Mouse (Mus musculus) kidney, embryonic 14.5 days (tissue): ENCODE data around the gene 2010111I01Rik. TPM values are rescaled to one million over a fixed set of nuclear protein-coding genes. Genes with fewer than 3 reads are reported as not detected.
A peak's percentile ranks its signal among the peaks of the same experiment; 100 is the strongest.

Experiments used
- ATAC-seq: fragments of 200-750 bp; cut with Nextera tagmentation; 2 replicates; pipeline ENCODE4 v1.8.0; 2017; ENCODE audit warnings: moderate number of reproducible peaks, mild to moderate bottlenecking, moderate TSS enrichment, moderate library complexity; ENCODE audit not compliant: low FRiP score, low TSS enrichment
- H3K27ac ChIP-seq: fragments of 300-500 bp; sonication (generic); 2 replicates; pipeline ENCODE4 v1.5.1; 2014; ENCODE audit warnings: low read depth, mild to moderate bottlenecking, low read length, moderate library complexity, mixed read lengths
- H3K27me3 ChIP-seq: fragments of 300-500 bp; sonication (generic); 2 replicates; pipeline ENCODE4 v1.6.1; 2014; ENCODE audit warnings: mild to moderate bottlenecking, low read length; ENCODE audit not compliant: control insufficient read depth, insufficient read depth
- H3K36me3 ChIP-seq: fragments of 300-500 bp; sonication (generic); 2 replicates; pipeline ENCODE4 v1.6.1; 2014; ENCODE audit warnings: low read length, mixed read lengths; ENCODE audit not compliant: control insufficient read depth, insufficient read depth
- H3K4me1 ChIP-seq: fragments of 300-500 bp; sonication (generic); 2 replicates; pipeline ENCODE4 v1.6.1; 2014; ENCODE audit warnings: low read length, mixed read lengths; ENCODE audit not compliant: control insufficient read depth, insufficient read depth
- H3K4me2 ChIP-seq: fragments of 300-500 bp; sonication (generic); replicated peaks from 2 replicates; pipeline ENCODE4 v1.6.1; 2014; ENCODE audit warnings: low read depth, mild to moderate bottlenecking, low read length
- H3K4me3 ChIP-seq: fragments of 300-500 bp; sonication (generic); 2 replicates; pipeline ENCODE4 v1.5.1; 2014; ENCODE audit warnings: mild to moderate bottlenecking, low read length
- H3K9ac ChIP-seq: fragments of 300-500 bp; sonication (generic); 2 replicates; pipeline ENCODE4 v1.6.1; 2014; ENCODE audit warnings: low read depth, mild to moderate bottlenecking, low read length, moderate library complexity
- H3K9me3 ChIP-seq: fragments of 300-500 bp; sonication (generic); 2 replicates; pipeline ENCODE4 v1.6.1; 2016; ENCODE audit warnings: low read length; ENCODE audit not compliant: control insufficient read depth
- WGBS: fragments of 180-500 bp; shearing (Covaris S2); extraction: QIAGEN DNeasy Blood & Tissue Kit; methylation state at CpG from one replicate; pipeline ENCODE4 v1.1.7; 2014; 5-methylcytosine and 5-hydroxymethylcytosine counted together
- polyA plus RNA-seq: library from polyadenylated mRNA; unstranded; fragments of >200 nt; fragmentation: Nextera tagmentation; extraction: Ambion mirVana; gene quantifications from 2 replicates; pipeline ENCODE4 v1.2.1, GENCODE M21; 2014

The 2010111I01Rik gene
- polyA plus RNA-seq, 1 experiment from 2014 or later: 153 TPM

DNA sequence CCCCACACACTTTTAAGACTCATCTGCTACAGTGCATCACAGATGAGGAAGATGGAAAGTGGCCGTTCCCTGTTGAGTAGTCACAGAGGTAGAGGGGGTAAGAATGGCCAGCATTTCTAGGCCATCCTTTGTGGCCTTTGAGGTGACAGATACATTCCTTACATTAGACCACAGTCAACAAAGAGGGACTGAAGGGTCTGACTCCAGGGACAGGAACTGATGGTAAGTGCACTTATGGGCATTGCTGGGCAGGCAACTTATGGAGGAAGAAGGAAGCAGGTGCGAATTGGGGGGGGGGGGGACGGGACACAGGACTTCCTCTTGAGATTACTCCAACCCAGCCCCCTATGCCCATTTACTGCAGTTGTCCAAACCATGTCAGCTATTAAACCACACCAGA, 187.8 kb downstream of the 2010111I01Rik start:
- no peak overlapping the region for H3K27ac ChIP-seq
- H3K4me3 ChIP-seq: no peak overlapping the region
- no peak overlapping the region for H3K4me2 ChIP-seq
- no peak overlapping the region for H3K9ac ChIP-seq
- WGBS: 67% methylated on average over 3 of the region's 3 CpGs
- no peaks in the 10 kb centered on the region for H3K27me3 ChIP-seq
- no peaks in the 10 kb centered on the region for H3K36me3 ChIP-seq
- ATAC-seq: no peak
- 0 out of 2 replicates have a peak, but pooled peaks cover 3% of the 10 kb centered on the region for H3K9me3 ChIP-seq
- peaks cover 10% of the 10 kb centered on the region; the same call in 1 of the 2 replicates for H3K4me1 ChIP-seq

DNA sequence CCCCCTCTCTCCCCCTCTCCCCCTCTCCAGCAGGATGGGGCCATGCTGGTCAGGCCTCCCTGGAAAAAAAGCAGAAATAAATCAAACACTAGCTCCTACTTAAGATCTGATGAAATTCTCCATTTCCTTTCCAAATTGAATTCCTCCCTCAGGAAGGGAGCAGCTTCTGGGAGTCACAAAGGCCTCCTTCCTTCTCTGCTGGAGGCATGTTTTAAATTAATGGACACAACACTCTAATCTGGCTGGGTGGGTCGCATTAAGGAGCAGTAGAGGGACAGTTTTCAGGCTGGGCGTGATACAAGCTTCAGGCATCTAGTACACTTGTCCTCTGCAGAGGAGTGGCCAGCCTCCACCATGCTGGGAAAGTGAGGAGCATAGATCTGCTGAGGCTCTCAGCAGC, 188.7 kb downstream of the 2010111I01Rik start:
- H3K27ac ChIP-seq: peak overlapping the region; percentile 69; the same call in 1 of the 2 replicates
- 23% methylated on average over 2 of the region's 2 CpGs for WGBS
- H3K4me1 ChIP-seq: peaks cover 10% of the 10 kb centered on the region; the same call in 1 of the 2 replicates
- H3K9me3 ChIP-seq: 0 out of 2 replicates have a peak, but pooled peaks cover 3% of the 10 kb centered on the region
- H3K9ac ChIP-seq: no peak overlapping the region
- H3K4me3 ChIP-seq: no peak overlapping the region
- H3K36me3 ChIP-seq: no peaks in the 10 kb centered on the region
- ATAC-seq: peak; percentile 73
- no peak overlapping the region for H3K4me2 ChIP-seq
- H3K27me3 ChIP-seq: no peaks in the 10 kb centered on the region

DNA sequence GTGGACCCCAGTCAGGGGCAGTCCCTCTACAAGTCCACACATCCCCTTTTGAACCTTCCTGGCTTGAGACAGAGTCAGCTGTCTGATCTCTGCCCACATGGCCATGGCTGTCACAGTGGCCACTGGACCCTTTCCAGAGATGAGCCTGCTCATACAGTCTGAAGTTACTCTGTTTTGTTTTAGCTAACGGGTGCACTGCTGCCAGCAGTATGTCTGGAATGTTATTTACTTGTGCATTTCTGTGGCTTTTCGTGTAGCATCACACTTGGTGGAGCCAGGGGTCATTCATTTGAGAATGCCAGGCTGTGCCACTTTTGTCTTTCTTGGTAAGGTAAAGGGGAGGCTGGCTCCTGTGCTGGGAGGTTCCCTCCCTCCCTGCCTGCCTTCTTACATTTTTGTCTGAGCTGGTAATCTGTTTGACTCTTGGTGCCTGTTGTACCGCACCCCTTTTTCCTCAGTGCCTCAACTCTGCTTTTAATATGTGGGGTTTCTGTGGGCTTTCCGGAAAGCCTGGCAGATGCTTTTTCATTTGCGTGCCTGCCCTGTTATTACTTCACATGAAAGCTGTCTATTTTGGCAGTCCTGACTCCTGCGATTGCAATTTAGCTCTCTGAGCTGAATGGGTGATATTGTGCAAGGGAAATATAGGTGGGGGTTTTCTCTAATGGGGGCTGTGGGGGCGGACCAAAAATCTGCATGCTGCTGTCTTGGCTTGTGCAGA, 190.3 kb downstream of the 2010111I01Rik start:
- Histone ChIP-seq H3K27me3 (no peaks in the 10 kb centered on the region), H3K9ac (no peak overlapping the region), H3K36me3 (no peaks in the 10 kb centered on the region), H3K9me3 (0 out of 2 replicates have a peak, but pooled peaks cover 3% of the 10 kb centered on the region), H3K4me3 (no peak overlapping the region), H3K4me1 (peaks cover 10% of the 10 kb centered on the region; the same call in 1 of the 2 replicates), H3K27ac (no peak overlapping the region), H3K4me2 (no peak overlapping the region)
- WGBS: 77% methylated on average over 7 of the region's 7 CpGs
- ATAC-seq: no peak

DNA sequence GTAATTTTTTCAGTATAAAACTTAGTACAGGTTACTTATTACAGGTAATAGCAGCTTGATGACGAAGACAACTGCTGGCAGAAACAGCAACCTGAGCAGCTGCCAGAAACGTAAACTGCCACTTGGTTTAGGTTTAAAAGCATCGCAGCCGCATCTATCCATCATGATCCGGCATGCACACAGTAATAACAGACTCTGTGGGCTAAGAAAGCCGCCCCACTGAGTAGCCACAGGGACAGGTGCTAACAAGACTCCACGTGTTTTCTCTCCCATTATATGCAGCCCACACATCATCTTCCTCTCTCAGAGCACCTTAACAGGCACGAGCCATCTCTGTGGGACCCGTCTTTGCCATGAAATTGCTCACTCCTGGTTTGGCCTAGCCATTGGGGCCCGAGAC, 191.6 kb downstream of the 2010111I01Rik start:
- Histone ChIP-seq H3K9ac (no peak overlapping the region), H3K4me1 (peaks cover 3% of the 10 kb centered on the region; the same call in 1 of the 2 replicates), H3K27me3 (no peaks in the 10 kb centered on the region), H3K4me2 (no peak overlapping the region), H3K4me3 (no peak overlapping the region), H3K27ac (no peak overlapping the region), H3K9me3 (0 out of 2 replicates have a peak, but pooled peaks cover 3% of the 10 kb centered on the region), H3K36me3 (no peaks in the 10 kb centered on the region)
- ATAC-seq: no peak
- WGBS: 87% methylated on average over 10 of the region's 10 CpGs

DNA sequence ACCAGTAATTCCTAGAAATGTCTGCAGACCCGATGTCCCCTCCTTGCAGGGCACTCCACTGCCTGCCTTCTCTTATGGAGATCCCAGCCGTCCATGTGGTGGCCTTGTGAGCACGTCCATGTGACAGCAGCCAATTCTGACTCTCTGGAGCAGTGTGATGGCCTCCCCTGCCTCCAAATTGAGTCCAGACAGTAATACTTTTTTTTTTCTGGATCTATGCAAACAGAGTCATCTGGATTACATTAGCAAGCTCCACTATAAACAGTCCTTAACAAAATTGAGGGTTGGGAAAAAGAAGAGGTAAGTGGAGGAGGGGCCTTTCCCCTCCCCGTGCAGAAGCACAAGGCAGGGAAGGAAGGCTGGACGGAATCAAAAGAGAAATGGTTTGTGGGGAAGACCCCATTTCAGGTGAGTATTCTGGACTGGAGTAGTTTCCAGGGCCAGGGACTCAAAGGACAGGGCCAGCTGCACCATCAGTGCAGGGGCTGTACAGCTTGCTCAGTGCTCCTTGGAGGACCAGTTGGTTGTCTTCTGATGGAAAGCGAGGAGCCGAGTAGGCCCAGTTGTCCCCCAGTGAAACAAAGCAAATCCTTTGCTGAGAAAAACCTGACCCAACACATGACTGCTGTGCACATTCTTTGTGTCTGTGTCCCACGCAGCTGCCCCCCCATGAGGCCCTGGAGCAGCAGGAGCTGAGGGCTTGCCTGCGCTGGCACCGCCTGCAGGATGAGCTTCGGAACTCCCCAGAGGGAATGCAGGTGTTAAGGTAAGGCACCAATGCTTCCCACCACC, 205.8 kb downstream of the 2010111I01Rik start:
- H3K4me1 ChIP-seq: peaks cover 12% of the 10 kb centered on the region; the same call in 1 of the 2 replicates
- H3K27me3 ChIP-seq: no peaks in the 10 kb centered on the region
- H3K36me3 ChIP-seq: no peaks in the 10 kb centered on the region
- H3K27ac ChIP-seq: no peak overlapping the region
- H3K4me2 ChIP-seq: no peak overlapping the region
- WGBS: 66% methylated on average over 11 of the region's 11 CpGs
- no peak overlapping the region for H3K4me3 ChIP-seq
- no peak overlapping the region for H3K9ac ChIP-seq
- no peaks in the 10 kb centered on the region for H3K9me3 ChIP-seq
- ATAC-seq: no peak

DNA sequence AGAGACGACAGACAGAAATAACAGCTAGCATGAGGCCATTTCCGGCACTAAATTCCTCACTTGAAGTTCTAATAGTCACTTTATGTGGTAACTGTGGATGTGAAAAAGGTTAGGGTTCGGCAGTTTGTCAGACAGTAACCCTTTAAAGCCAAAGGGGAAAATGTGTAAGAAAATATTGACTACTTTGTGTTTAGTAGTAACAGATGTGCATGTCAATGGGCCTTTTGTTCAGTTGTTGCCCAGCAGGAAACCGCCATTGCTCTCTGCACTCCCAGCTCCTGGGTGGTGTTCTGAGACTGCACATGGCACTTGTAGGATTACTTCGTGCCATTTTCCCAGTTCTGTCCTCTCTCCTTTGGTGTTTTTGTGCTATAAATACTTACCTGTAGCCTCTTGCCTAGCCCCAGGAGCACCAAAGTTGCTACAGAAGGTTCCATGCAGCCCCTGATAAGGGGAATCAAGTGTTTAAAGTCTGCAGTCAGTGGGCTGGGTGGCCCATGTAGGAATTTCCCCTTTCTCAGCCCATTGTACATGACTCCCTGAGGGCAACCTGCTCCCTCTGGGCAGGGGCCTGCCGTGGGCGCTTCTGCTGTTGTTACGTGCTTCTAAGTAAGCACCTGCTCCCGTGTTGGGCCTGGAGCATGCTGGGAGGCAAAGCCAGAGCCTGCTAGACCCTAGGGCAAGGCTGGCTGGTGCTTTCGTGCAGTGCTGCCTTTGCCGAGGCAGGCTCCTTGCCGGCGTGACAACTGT, 206.8 kb downstream of the 2010111I01Rik start:
- H3K27me3 ChIP-seq: no peaks in the 10 kb centered on the region
- no peak overlapping the region for H3K9ac ChIP-seq
- H3K4me1 ChIP-seq: peaks cover 12% of the 10 kb centered on the region; the same call in 1 of the 2 replicates
- no peaks in the 10 kb centered on the region for H3K36me3 ChIP-seq
- H3K4me2 ChIP-seq: no peak overlapping the region
- ATAC-seq: no peak
- peak overlapping the region; percentile 11; the same call in 1 of the 2 replicates for H3K27ac ChIP-seq
- 46% methylated on average over 13 of the region's 13 CpGs for WGBS
- H3K9me3 ChIP-seq: no peaks in the 10 kb centered on the region
- no peak overlapping the region for H3K4me3 ChIP-seq

DNA sequence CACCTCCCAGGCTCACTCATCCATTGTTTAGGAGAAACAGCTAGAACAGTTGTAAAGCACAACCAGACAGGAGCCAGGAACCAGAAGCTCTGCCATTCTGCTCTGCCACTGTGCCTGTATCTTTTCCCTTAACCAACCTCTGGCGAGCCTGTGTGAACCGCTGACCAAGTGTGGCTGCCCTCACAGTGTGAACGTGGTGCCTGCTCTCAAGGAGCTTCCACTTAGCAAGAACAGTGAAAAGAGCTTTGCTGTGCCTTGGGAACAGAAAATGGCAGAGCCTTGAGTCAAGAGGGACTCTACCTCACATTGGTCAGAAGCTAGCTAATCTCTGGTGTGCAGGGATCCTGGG, 207.4 kb downstream of the 2010111I01Rik start:
- Histone ChIP-seq H3K27me3 (no peaks in the 10 kb centered on the region), H3K4me1 (peaks cover 12% of the 10 kb centered on the region; the same call in 1 of the 2 replicates), H3K27ac (no peak overlapping the region), H3K36me3 (no peaks in the 10 kb centered on the region), H3K4me3 (no peak overlapping the region), H3K4me2 (no peak overlapping the region), H3K9ac (no peak overlapping the region), H3K9me3 (no peaks in the 10 kb centered on the region)
- 79% methylated on average over 3 of the region's 3 CpGs for WGBS
- ATAC-seq: no peak

DNA sequence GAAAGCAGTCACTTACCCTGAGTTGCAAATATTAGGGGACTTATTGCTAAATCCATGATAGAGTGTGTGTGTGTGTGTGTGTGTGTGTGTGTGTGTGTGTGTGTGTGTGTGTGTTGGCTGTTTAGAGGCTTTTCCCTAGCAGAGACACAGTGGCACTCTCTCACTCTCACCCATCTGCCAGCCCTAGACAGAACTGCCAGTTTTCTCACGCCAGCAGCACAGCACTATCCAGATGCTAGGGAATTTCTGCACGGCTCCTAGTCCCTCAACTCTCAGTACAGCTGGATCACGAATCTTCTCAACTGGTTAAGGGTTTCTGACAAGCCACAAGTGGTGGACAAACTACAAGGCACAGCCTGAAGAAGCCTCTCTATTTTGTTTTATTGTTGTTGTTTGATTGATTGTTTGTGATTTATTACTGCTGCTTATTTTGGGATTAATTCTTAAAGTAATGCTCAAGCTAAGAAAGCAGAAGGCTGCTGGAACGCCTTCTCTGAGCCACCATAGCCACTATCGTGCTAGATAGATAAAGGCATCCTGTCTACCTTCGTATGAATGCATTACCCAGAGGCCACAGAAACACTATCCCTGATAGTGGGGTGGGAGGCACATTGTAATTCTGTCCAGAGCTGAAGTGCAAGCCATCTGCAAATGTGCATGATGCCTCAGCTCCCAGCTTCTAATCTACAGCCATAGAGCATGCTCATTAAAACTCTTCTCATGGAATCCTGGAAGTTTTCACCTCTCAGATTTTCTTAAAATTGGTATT, 209.7 kb downstream of the 2010111I01Rik start:
- Histone ChIP-seq H3K27ac (no peak overlapping the region), H3K36me3 (no peaks in the 10 kb centered on the region), H3K4me2 (no peak overlapping the region), H3K9ac (no peak overlapping the region), H3K4me1 (peaks cover 12% of the 10 kb centered on the region; the same call in 1 of the 2 replicates), H3K27me3 (no peaks in the 10 kb centered on the region), H3K9me3 (no peaks in the 10 kb centered on the region), H3K4me3 (no peak overlapping the region)
- 53% methylated on average over 6 of the region's 6 CpGs for WGBS
- no peak for ATAC-seq
